Mouse (Mus musculus): ENCODE measurements around the gene Dscaml1.
A peak's percentile ranks its signal among the peaks of the same experiment; 100 is the strongest.

DNA sequence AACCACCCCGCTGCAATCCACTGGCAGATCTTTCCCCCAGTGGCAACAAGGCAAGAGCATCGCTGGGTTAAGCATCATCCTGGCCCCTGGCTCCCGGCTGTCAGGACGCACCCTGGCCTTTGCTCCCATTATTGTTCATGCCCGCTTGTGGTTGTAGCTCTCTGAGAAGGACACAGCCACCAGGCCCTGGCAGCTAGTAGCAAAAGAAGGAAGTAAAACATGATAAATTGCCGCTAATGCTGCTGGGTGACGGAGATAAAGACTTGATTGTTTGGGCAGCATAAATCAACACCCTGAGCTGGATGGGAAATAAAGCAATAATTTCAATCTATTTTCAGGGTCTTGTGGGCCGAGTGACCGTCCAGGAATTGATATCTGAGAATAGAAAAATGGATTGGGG, 81.1 kb downstream of the Dscaml1 start:
- TF ChIP-seq SMC3 (IDR thresholded peaks at IDR 0.05; ENCODE audit: low read depth, low read length) (no peak), TBP (IDR thresholded peaks at IDR 0.05; ENCODE audit: low read depth, low read length) (no peak), GATA1 (IDR thresholded peaks at IDR 0.05; ENCODE audit: low read depth, low read length) (peak; percentile 71), POLR2A (IDR thresholded peaks at IDR 0.05; ENCODE audit: control insufficient read depth in 1 of 2, insufficient read depth in 1 of 2, low read depth in 1 of 2, low read length in 2 of 2, poor library complexity in 1 of 2) (no peak), UBTF (IDR thresholded peaks at IDR 0.05; ENCODE audit: borderline replicate concordance, insufficient read depth, low read depth, low read length) (no peak), CTCF (IDR thresholded peaks at IDR 0.05 in 2 of 3, conservative IDR thresholded peaks at IDR 0.05 in 1 of 3; ENCODE audit: control insufficient read depth in 1 of 3, insufficient read depth in 1 of 3, low read depth in 2 of 3, low read length in 3 of 3, poor library complexity in 1 of 3, severe bottlenecking in 1 of 3) (no peak), RAD21 (IDR thresholded peaks at IDR 0.05; ENCODE audit: low read depth, low read length) (no peak), E2F4 (IDR thresholded peaks at IDR 0.05; ENCODE audit: borderline replicate concordance, low read depth, low read length) (no peak), ZMIZ1 (IDR thresholded peaks at IDR 0.05; ENCODE audit: low read depth, low read length) (no peak), TCF12 (IDR thresholded peaks at IDR 0.05; ENCODE audit: low read depth, low read length) (peak; percentile 74), RCOR1 (IDR thresholded peaks at IDR 0.05; ENCODE audit: low read depth, low read length) (peak; percentile 85), USF1 (IDR thresholded peaks at IDR 0.05; ENCODE audit: low read depth, low read length) (no peak), CHD2 (IDR thresholded peaks at IDR 0.05; ENCODE audit: low read length) (no peak), EP300 (IDR thresholded peaks at IDR 0.05; ENCODE audit: low read depth in 1 of 2, low read length in 2 of 2) (peak; percentile 64 to 78)
